Mouse (Mus musculus) neural tube, embryonic 12.5 days (tissue): ENCODE measurements around the gene Cldn12. TPM values are rescaled to one million over a fixed set of nuclear protein-coding genes. Genes with fewer than 3 reads are reported as not detected.

Experiments
- ATAC-seq: fragments of 200-750 bp; cut with Nextera tagmentation; 2 replicates; pipeline ENCODE4 v1.8.0; 2017; ENCODE audit warnings: low read depth, mild to moderate bottlenecking, moderate TSS enrichment, moderate library complexity; ENCODE audit not compliant: low FRiP score
- H3K27ac ChIP-seq: fragments of 300-500 bp; sonication (generic); 2 replicates; pipeline ENCODE4 v1.5.1; 2016
- H3K27me3 ChIP-seq: fragments of 300-500 bp; sonication (generic); replicated peaks from 2 replicates; pipeline ENCODE4 v1.6.1; 2016; ENCODE audit warnings: mild to moderate bottlenecking
- H3K36me3 ChIP-seq: fragments of 300-500 bp; sonication (generic); 2 replicates; pipeline ENCODE4 v1.6.1; 2016; ENCODE audit warnings: mild to moderate bottlenecking
- H3K4me1 ChIP-seq: fragments of 300-500 bp; sonication (generic); 2 replicates; pipeline ENCODE4 v1.6.1; 2016
- H3K4me2 ChIP-seq: fragments of 300-500 bp; sonication (generic); replicated peaks from 2 replicates; pipeline ENCODE4 v1.6.1; 2016; ENCODE audit warnings: mild to moderate bottlenecking
- H3K4me3 ChIP-seq: fragments of 300-500 bp; sonication (generic); 2 replicates; pipeline ENCODE4 v1.5.1; 2016
- H3K9ac ChIP-seq: fragments of 300-500 bp; sonication (generic); 2 replicates; pipeline ENCODE4 v1.6.1; 2016; ENCODE audit warnings: mild to moderate bottlenecking
- H3K9me3 ChIP-seq: fragments of 300-500 bp; sonication (generic); 2 replicates; pipeline ENCODE4 v1.6.1; 2016; ENCODE audit warnings: mild to moderate bottlenecking
- WGBS: fragments of 180-500 bp; shearing (Covaris S2); methylation state at CpG from one replicate; pipeline ENCODE4 v1.1.7; 2016; 5-methylcytosine and 5-hydroxymethylcytosine counted together
- polyA plus RNA-seq: library from polyadenylated mRNA; unstranded; fragments of >200 nt; fragmentation: Nextera tagmentation; extraction: Ambion mirVana; gene quantifications from 2 replicates; pipeline ENCODE4 v1.2.1, GENCODE M21; 2016

The Cldn12 gene
- polyA plus RNA-seq: 31.0 and 35.5 TPM in 2 replicates

DNA sequence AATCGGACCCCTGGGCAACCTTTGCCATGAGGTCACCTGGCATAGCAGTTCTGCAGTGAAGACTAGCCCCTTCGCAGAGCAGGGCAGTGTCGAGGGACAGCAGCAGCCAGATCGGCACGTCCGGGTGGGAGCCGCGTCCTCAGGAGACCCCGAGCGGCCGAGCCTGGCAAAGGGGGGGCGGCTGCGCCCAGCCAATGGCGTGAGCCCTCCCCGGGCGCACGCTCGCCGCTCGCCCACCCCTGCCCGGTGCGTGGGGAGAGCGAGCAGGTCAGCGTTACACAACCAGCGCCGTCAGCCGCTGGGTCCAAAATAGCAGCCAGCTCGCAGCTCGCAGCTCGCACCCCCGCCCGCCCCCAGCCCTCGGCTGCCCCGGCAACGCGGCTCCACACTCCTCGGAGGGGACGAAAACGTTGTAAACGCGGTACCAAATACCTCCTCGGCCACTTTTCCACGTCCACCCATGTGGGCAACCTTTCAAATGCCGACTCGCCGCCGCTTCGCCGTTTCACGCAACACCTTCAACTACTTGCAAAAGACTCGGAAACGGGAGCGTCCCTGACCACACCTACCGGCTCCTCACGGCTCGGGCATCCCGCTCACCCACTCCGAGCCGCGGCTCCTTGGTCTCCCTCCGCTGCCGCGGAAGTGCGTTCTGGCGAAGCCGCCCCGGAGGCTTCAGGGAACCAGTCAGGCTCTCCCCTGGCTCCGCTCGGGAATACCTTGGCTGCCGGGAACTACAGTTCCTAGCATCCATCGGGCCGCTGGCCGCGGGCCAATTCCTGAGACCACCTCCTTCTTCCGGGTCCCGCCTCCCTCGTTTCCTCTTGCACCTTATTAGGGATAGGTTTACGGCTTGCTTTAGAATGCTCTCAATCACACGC, at the start of gene Cldn12:
Gene Cldn12, minus strand, starts transcription at position 763 of the 881 bp plus-strand sequence.
- ATAC-seq: peak; percentile 97
- Histone ChIP-seq H3K9ac (peak within 1 kb of the TSS; percentile 73), H3K9me3 (no peaks in the 10 kb centered on the region), H3K4me3 (peak within 1 kb of the TSS; percentile 72), H3K4me2 (peak within 1 kb of the TSS; percentile 83), H3K27ac (peak within 1 kb of the TSS; percentile 62; the same call in 1 of the 2 replicates), H3K27me3 (no peaks in the 10 kb centered on the region), H3K36me3 (peaks cover 4% of the 10 kb centered on the region; the same call in 1 of the 2 replicates), H3K4me1 (no peaks in the 10 kb centered on the region; the same call in 1 of the 2 replicates)
- WGBS: under 1% methylated on average over 79 of the region's 79 CpGs

DNA sequence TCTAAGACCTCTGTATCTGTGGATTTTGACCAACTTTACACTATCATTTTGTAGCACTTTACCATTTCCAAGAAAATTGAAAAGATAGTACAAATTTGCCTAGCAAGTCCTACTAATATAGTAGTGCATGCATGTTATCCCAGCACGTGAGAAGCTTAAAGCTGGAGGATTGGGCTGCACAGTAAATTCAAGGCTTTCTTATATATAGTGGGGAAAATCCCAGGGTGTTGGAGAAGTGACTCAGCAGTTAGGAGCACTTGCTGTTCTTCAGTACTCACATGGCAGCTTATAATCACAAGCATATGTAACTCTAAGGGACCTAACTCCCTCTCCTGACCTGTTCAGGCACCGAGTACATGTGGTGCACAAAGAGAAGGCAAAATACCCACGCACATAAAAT, 47.7 kb upstream of the Cldn12 start:
- no peaks in the 10 kb centered on the region for H3K27me3 ChIP-seq
- no peak overlapping the region for H3K4me2 ChIP-seq
- no peaks in the 10 kb centered on the region for H3K9me3 ChIP-seq
- H3K36me3 ChIP-seq: no peaks in the 10 kb centered on the region
- no peak for ATAC-seq
- no peak overlapping the region for H3K4me3 ChIP-seq
- no peak overlapping the region for H3K27ac ChIP-seq
- WGBS: 76% methylated on average over 3 of the region's 3 CpGs
- H3K4me1 ChIP-seq: 0 out of 2 replicates have a peak, but pooled peaks cover 5% of the 10 kb centered on the region
- H3K9ac ChIP-seq: no peak overlapping the region

- no peak for ATAC-seq
- 77% methylated on average over 4 of the region's 4 CpGs for WGBS
Measured at GRCm38 (mm10) chr5:5561041-5561706, 46.4 kb upstream of the Cldn12 start.

DNA sequence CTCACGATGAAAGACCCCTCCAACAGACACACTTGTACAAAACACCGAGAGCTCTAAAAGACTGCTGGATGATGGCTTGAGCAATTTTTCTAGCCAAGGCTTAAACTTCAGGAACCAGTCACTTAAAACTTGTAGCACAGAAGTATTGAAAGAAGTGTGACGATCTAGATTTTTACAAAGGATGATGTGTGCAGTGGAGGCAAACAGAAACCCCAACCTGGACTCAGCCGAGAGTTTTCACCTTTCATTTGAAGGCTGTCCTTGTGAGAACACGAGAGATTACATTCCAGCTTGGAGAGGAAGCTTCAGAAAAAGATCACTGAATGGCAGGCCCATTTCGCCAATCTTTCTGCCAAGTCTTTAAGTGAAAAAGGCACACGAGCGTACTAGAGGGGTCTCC, 45.0 kb upstream of the Cldn12 start:
- no peaks in the 10 kb centered on the region for H3K27me3 ChIP-seq
- H3K4me3 ChIP-seq: peak overlapping the region; percentile 50
- ATAC-seq: no peak; the same call in 1 of the 2 replicates
- peak overlapping the region; percentile 53 for H3K9ac ChIP-seq
- H3K36me3 ChIP-seq: peaks cover 5% of the 10 kb centered on the region
- 52% methylated on average over 8 of the region's 8 CpGs for WGBS
- H3K4me2 ChIP-seq: peak overlapping the region; percentile 66
- H3K27ac ChIP-seq: no peak overlapping the region
- no peaks in the 10 kb centered on the region for H3K9me3 ChIP-seq
- H3K4me1 ChIP-seq: 0 out of 2 replicates have a peak, but pooled peaks cover 5% of the 10 kb centered on the region

More at GRCm38 (mm10) chr5:5561041-5561706, 46.4 kb upstream of the Cldn12 start:
- no peaks in the 10 kb centered on the region for H3K9me3 ChIP-seq
- H3K27ac ChIP-seq: no peak overlapping the region
- H3K9ac ChIP-seq: no peak overlapping the region
- no peak overlapping the region for H3K4me2 ChIP-seq
- no peaks in the 10 kb centered on the region for H3K27me3 ChIP-seq
- H3K36me3 ChIP-seq: no peaks in the 10 kb centered on the region
- H3K4me1 ChIP-seq: 0 out of 2 replicates have a peak, but pooled peaks cover 5% of the 10 kb centered on the region
- H3K4me3 ChIP-seq: no peak overlapping the region

GRCm38 (mm10) chr5:5559079-5559740, 44.5 kb upstream of the Cldn12 start, which contains the start of gene Gtpbp10:
TSS of gene Gtpbp10 (minus strand) at chr5:5559538.
- Histone ChIP-seq H3K27me3 (no peaks in the 10 kb centered on the region), H3K4me3 (peak within 1 kb of the TSS; percentile 50), H3K9ac (peak within 1 kb of the TSS; percentile 53), H3K4me1 (0 out of 2 replicates have a peak, but pooled peaks cover 5% of the 10 kb centered on the region), H3K9me3 (no peaks in the 10 kb centered on the region), H3K36me3 (peaks cover 11% of the 10 kb centered on the region), H3K4me2 (peak within 1 kb of the TSS; percentile 66), H3K27ac (no peak within 1 kb of the TSS)
- under 1% methylated on average over 43 of the region's 43 CpGs for WGBS
- ATAC-seq: peak; percentile 100

DNA sequence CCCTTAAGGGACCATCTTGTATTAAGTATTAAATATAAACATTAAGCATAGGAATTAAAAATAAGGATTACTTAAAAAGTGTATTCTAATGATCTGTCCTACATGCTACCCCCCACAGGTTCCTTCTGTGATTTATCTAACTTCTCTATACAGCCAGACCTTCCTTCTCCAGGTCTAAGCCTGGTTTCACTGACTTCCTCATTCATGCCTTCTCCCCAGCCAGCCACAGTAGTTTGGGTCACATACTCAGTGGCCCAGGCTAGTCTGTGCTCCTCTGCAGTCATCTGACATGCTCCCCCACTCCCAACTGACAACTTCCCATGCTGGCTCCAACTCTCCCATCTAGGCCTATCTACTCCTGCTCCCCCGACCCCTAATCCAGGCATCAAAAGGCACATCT, 36.4 kb upstream of the Cldn12 start:
- Histone ChIP-seq H3K4me1 (no peaks in the 10 kb centered on the region), H3K36me3 (peaks cover 57% of the 10 kb centered on the region), H3K4me3 (no peak overlapping the region), H3K4me2 (no peak overlapping the region), H3K9ac (no peak overlapping the region), H3K27ac (no peak overlapping the region), H3K27me3 (no peaks in the 10 kb centered on the region), H3K9me3 (no peaks in the 10 kb centered on the region)
- WGBS: 82% methylated on average over 1 of the region's 1 CpGs
- ATAC-seq: no peak

DNA sequence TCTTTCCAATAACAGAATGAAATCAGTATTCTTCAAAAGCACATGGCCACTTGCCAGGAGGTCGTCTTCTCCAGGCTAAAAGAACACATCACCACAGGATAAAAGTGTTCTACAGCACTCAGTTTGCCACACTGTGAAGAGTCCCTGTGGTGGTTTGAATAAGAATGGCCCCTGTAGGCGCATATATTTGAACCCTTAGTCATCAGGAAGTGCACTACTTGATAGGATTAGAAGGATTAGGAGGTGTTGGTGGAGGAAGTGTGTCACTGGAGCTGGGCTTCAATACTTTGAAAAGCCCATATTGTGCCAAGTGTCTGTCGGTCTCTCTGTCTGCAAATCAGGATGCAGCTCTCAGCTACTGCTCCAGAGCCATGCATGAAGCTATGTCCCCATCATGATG, 25.6 kb upstream of the Cldn12 start:
- no peak for ATAC-seq
- Histone ChIP-seq H3K36me3 (peaks cover 49% of the 10 kb centered on the region), H3K27ac (no peak overlapping the region), H3K27me3 (no peaks in the 10 kb centered on the region), H3K4me1 (no peaks in the 10 kb centered on the region), H3K9ac (no peak overlapping the region), H3K9me3 (no peaks in the 10 kb centered on the region), H3K4me3 (no peak overlapping the region), H3K4me2 (no peak overlapping the region)
- WGBS: 80% methylated on average over 3 of the region's 3 CpGs

GRCm38 (mm10) chr5:5539771-5540170, 25.0 kb upstream of the Cldn12 start:
- ATAC-seq: no peak
- H3K27ac ChIP-seq: no peak overlapping the region
- WGBS: 75% methylated on average over 3 of the region's 3 CpGs

DNA sequence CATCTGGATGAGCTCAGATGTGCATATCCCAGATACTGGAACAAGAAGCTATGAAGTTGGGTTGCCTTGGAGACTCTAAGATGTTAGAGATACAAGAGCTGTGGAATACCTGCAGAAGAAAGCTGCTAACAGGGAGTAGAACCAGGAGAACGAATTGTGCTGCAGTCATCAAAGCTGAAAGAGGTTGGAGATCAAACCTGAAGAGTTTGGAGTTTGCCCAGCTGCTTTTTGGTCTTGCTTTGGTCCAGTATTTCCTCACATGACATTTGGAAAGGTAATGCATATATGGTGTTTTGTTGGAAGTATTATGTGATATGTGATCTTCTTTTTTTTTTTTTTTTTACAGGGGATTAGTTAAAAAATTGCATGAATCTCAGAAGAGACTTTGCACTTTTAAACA, 21.4 kb upstream of the Cldn12 start:
- 94% methylated on average over 1 of the region's 1 CpGs for WGBS
- no peaks in the 10 kb centered on the region for H3K4me1 ChIP-seq
- H3K36me3 ChIP-seq: peaks cover 25% of the 10 kb centered on the region
- H3K9me3 ChIP-seq: no peaks in the 10 kb centered on the region
- no peak overlapping the region for H3K9ac ChIP-seq
- no peak overlapping the region for H3K4me2 ChIP-seq
- H3K4me3 ChIP-seq: no peak overlapping the region
- ATAC-seq: no peak
- H3K27me3 ChIP-seq: no peaks in the 10 kb centered on the region
- H3K27ac ChIP-seq: no peak overlapping the region

More at GRCm38 (mm10) chr5:5539771-5540170, 25.0 kb upstream of the Cldn12 start:
- no peaks in the 10 kb centered on the region for H3K4me1 ChIP-seq
- no peak overlapping the region for H3K4me3 ChIP-seq
- no peak overlapping the region for H3K4me2 ChIP-seq
- H3K36me3 ChIP-seq: peaks cover 49% of the 10 kb centered on the region
- no peaks in the 10 kb centered on the region for H3K27me3 ChIP-seq
- H3K9ac ChIP-seq: no peak overlapping the region
- no peaks in the 10 kb centered on the region for H3K9me3 ChIP-seq

- H3K4me1 ChIP-seq: no peaks in the 10 kb centered on the region
- H3K27me3 ChIP-seq: no peaks in the 10 kb centered on the region
- ATAC-seq: no peak
Measured at GRCm38 (mm10) chr5:5533656-5534420, 19.1 kb upstream of the Cldn12 start.

GRCm38 (mm10) chr5:5515411-5515810, 653 bp upstream of the Cldn12 start:
- no peak for ATAC-seq
- H3K4me3 ChIP-seq: no peak overlapping the region
- no peaks in the 10 kb centered on the region for H3K27me3 ChIP-seq
- H3K9ac ChIP-seq: no peak overlapping the region
- H3K4me1 ChIP-seq: no peaks in the 10 kb centered on the region; the same call in 1 of the 2 replicates
- H3K9me3 ChIP-seq: no peaks in the 10 kb centered on the region
- H3K36me3 ChIP-seq: peaks cover 4% of the 10 kb centered on the region; the same call in 1 of the 2 replicates
- peak overlapping the region; percentile 83 for H3K4me2 ChIP-seq
- H3K27ac ChIP-seq: no peak overlapping the region
- WGBS: 81% methylated on average over 5 of the region's 5 CpGs

More at GRCm38 (mm10) chr5:5533656-5534420, 19.1 kb upstream of the Cldn12 start:
- H3K9me3 ChIP-seq: no peaks in the 10 kb centered on the region
- peaks cover 13% of the 10 kb centered on the region for H3K36me3 ChIP-seq
- 92% methylated on average over 3 of the region's 3 CpGs for WGBS
- no peak overlapping the region for H3K4me2 ChIP-seq
- H3K4me3 ChIP-seq: no peak overlapping the region
- no peak overlapping the region for H3K9ac ChIP-seq
- no peak overlapping the region for H3K27ac ChIP-seq
